Mouse (Mus musculus): ENCODE measurements around the gene Fxyd4.

- no peak for TF ChIP-seq POLR2A (IDR thresholded peaks at IDR 0.05; ENCODE audit: borderline replicate concordance, extremely low read depth, low read depth, low read length)
- TF ChIP-seq CTCF (IDR thresholded peaks at IDR 0.05; ENCODE audit: insufficient read depth, low read length), result no peak
Observed at GRCm38 (mm10) chr6:117956161-117956560, 18.7 kb upstream of the Fxyd4 start.

Measured in lung, adult 2 months (tissue).